Mouse (Mus musculus): ENCODE measurements around the gene Ptpn7.

Ptpn7 gene

DNA sequence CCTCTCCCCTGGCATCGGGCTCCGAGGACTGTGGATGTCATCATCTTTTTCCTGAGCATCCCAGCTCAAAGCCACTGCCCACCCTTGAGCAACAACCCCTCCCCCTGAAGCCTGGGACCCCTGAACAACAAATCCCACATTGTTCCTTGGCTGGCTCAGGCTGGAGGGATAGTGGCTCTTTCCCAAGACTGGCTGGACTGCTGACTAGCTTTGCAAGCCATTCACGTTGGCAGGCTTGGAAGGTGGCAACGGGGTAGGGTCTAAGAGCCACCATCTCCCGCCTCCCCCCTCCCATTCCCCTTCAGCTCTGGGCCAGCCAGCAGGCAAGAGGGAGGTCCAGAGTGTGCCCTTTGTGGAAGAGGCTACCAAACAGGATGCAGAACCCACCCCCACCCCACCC lies 26.1 kb downstream of the Ptpn7 start:
- DNase-seq (ENCODE audit: low read depth, low spot score), result no peak

DNA sequence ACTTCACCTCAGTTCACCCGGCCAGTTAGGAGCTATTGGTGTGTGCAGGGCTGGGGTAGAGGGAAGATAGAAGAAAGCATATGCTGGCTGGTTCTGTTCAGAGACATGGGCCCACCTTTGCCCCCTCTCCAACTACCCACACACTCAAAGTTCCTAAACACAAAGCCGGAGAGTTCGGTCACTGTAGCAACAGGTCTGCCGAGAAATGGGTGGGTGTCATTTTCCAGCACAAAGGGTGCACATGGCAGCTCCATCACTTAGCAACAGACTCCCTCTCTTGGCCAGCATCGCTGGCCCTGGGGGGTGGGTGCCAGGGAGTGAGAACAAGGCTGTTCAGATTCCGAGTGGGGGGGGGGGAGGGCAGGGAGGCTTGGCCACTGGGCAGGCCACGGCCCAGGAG lies 26.6 kb downstream of the Ptpn7 start:
- DNase-seq (ENCODE audit: low read depth, low spot score), result no peak

DNA sequence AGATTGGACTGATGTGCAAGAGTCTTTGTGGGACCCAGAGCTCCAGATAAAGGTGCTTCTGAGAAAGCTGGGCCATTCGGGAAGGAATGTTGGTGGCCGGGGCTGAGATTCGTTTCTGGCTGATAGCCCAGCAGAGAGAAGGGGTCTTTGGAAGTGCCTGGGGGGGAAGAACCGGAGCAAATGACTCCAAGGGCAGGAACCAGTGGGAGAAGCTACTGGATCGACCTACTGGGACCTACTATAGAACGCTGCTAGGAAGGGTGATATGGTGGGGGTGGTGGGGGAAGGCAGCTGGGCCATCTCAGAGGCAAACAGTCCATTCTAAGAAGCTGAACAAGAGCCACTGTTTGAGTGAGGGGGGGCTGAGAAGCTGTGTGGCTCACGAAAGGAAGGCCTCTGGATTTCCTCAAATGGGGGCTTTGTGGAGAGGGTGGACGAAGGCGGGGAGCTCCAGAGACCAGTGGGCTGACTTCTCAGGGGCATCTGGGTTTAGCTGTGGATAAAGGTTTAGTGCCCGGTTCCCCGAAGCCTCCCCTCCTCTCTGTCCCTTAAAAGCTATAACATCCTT lies 27.1 kb downstream of the Ptpn7 start:
- no peak for DNase-seq (ENCODE audit: low read depth, low spot score)

DNA sequence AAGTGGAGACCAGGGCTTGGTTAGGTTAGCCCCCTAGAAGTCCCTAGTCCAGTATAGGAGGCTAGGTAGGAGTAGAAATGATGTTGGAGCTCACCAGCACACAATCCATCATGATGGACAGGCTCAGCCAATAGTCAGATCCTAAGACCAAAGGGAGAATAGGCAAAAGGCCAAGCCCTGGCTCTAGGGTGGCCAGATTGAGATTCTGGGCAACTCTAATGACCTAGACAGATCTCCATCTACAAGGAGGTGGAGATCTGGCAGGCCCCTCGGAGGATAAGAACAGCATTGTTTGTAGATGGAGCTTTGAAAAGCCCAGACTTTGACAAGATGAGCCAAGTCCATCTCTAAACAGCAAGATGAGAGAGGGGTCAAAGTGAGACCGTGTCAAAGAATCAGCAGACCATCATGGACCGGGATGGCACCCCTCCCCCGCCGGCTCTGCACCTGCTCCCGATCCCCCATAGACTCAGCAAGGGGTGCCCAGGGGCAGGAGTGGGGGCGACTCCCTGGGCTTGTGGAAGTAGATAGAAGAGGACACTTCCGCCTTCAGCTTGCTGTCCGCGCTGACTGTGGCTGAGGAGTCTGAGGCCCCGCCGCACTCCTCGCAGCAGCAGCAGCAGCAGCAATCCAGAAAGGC lies 28.0 kb downstream of the Ptpn7 start:
- DNase-seq (ENCODE audit: low read depth, low spot score), result no peak

DNA sequence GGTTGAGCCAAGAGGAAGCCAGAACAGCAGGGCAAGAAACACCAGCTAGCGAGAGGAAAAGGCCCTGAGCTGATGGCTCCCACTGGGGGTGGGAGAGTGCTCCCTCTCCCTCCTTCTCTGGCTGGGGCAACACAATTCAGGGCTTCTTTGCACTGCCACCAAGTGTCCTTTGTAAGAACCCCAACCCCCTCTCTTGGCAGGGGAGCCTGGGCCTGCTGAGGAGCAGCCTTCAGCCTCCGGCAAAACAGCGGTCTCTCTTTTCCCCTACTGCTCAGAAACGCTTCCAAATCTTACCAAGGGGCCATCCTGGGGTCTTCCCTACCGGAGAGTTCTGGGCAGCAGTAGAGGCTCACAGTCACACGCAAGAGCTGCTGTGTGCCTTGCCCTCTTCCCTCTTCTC lies 30.2 kb downstream of the Ptpn7 start:
- no peak for DNase-seq (ENCODE audit: low read depth, low spot score)

DNA sequence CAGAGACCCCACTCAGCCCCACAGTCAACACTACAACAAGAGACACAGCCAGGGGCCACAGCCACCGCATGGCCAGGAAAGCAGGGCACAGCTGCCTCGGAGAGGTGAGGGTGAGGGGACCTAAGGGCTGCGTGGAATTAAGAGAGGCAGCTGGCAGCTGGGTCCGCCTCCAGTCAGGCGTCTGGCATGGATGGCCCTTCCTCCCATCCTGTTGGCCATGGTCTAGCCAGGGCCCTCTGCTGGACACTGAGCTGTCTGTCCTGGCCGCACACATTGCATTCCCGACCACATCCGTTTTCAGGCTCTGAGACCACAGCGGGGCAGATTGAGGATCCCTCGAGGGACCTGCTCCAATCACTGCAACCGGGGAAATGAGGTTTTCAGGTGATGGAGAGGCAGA lies 34.9 kb downstream of the Ptpn7 start, which contains the start of gene Gpr37l1:
Gene Gpr37l1, minus strand, starts transcription at position 247 of the 400 bp plus-strand sequence.
- DNase-seq (ENCODE audit: low read depth, low spot score), result no peak

DNA sequence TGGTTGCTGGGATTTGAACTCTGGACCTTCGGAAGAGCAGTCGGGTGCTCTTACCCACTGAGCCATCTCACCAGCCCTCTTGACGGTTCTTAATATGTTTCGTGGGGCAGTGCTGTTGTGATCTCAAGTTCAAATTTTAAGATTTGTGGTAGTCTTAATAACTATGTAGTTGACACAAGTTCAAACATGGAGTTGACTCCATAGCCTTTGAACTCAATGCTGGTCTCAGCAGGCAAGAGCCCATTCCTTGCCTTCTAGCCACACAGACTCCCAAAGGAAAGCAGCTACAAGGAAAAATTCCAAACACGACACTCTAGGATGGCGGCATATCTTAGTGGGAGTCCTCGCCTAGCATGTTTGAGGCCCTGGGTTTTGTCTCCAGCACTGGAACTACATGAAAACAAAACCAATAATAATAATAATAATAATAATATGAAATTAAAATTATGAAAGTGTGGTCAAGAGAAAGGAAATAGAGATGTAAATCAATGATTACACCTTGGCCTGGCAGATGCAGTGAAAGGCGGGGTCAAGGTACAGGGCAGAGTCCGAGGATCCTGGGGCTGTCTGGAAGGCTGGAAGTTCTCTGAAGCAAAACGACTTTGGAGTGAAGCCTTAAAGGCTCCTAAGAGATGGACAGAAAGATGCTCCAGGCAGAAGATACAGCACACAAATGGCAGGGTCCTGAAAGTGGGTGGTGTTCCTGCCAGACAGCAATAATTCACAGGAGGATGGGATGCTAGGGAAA lies 36.1 kb downstream of the Ptpn7 start:
- no peak for DNase-seq (ENCODE audit: low read depth, low spot score)

DNA sequence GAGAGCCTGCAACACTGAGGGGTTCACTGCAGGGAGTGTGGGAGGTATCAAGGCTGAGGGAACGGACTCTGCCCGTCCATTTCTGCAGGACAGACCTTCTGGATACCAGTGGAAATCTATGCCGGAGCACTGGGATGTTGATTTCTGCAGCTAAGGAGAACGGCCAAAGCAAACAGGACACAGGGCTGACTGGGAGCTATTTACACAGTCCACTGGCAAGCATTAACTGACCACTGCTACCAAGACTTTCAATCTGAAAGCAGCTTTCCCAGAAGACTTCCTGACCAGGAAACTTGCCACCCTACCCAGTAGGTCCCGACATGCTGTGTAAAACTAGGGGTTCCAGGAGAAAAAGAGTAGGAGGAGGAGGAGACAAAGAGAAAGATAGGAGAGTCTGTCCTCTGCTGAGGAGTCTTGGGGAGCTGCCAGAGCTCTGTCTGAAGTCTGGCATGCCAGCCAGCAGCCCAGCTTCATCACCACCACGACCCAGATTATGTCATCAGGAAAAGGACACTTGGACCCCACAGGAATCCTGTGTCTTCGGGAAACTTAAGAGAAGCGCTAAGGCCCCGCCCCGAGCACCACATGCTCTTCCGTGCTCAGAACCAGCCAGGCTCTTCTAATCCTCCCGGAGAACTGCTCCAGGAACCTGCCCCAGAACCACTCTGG lies 37.2 kb downstream of the Ptpn7 start:
- DNase-seq (ENCODE audit: low read depth, low spot score), result no peak

DNA sequence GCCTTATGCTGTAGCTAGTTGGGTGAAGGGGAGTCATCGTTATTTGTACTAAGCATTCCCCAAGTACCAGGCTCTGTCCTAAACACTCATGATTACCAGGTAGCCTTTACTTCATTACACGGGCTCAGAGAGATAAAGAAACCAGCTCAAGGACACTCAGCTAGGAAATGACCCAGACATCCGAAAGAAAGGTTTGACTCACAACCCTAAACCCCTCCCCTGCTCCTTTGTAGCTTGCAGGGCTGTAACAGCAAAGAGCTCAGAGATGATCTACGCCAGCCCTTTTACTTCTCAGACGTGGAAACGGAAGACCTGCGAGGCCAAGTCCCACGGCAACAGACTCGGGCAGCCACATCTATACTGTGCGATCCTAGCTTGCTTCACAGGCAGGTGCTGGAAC lies 37.8 kb downstream of the Ptpn7 start:
- DNase-seq (ENCODE audit: low read depth, low spot score), result no peak

DNA sequence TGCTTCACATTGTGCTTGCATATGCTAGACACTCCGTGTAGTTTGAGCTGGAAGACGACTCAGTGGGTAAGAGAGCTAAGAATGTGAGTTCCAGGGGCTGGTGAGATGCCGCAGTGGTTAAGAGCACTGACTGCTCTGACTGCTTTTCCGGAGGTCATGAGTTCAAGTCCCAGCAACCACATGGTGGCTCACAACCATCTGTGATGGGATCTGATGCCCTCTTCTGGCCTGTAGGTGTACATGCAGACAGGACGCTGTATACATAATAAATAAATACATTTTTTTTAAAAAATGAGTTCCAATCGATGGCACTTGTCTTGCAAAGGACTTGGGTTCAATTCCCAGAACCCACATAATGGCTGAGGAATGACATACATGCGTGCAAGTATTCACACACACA lies 38.7 kb downstream of the Ptpn7 start:
- no peak for DNase-seq (ENCODE audit: low read depth, low spot score)

DNA sequence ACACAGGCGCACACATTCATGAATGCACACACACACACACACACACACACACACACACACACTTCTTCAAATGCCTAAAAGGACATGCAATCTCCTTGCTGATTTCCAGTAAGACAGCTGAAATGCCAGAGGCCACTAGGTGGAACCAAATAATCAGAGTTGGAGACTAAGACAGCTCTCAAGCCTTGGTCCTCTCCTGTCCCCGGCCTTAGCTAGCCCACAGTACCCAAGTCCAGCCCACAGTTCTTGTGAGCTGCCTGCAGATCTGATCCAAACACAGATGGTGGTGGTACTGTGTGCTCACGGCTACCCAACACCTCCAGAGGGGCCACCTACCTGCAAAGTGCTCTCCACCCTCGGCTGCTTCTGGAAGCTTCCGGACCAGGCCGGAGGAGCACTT lies 39.5 kb downstream of the Ptpn7 start:
- no peak for DNase-seq (ENCODE audit: low read depth, low spot score)

DNA sequence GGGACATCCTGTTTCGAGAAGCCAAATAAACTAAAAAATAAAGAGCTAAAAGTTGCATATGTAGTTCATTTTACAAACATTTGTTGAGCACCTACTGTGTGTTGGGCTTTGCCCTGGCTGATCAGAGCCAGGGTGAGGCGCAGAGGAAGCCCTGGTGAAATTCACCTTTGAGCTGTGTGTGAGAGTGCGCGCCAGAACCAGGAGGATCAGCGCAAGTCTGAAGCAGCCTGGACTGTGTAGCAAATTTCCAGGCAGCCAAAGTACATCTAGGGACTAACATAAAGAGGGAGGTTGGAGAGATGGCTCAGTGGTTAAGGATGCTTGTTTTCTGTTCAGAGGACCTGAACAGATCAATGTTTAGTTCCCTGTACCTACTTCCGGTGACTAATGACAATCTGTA lies 40.8 kb downstream of the Ptpn7 start:
- no peak for DNase-seq (ENCODE audit: low read depth, low spot score)

DNA sequence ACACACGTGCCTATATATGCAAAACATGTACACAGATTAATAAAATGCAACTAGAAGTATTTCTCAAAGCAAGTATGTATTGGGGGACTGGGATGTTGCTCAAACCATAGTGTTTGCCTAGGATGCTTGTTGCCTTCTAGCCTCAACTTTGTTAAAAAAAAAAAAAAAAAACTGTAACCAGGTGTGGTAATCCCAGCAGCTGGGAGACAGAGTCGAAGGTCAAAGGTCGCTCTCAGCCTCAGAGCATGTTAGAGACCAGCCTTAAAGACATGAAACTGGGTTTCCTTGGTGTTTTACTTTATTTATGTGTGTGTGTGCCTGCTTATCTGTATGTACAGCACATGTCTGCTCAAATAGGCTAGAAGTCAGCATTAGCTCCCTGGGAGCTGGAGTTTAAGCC lies 42.7 kb downstream of the Ptpn7 start:
- no peak for DNase-seq (ENCODE audit: low read depth, low spot score)

DNA sequence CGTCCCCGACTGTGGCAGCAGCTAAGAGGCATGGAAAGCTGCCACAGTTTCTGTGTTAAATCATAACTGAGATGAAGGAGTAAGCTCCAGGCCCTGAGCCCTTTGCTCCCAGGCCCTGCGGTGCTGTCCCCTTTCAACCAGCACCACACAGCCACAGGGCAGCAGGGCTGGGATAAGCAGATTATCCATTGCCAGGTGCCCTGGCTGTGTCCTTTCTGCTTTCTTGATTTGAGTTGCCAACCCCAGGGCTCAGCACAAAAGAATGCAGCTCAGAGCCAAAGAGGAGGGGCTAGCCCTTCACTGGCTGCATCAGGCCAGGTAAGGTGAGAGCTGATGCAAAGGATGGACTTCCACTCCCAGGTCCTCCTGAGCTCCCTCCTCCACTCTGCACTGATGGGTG lies 45.2 kb downstream of the Ptpn7 start:
- no peak for DNase-seq (ENCODE audit: low read depth, low spot score)

DNA sequence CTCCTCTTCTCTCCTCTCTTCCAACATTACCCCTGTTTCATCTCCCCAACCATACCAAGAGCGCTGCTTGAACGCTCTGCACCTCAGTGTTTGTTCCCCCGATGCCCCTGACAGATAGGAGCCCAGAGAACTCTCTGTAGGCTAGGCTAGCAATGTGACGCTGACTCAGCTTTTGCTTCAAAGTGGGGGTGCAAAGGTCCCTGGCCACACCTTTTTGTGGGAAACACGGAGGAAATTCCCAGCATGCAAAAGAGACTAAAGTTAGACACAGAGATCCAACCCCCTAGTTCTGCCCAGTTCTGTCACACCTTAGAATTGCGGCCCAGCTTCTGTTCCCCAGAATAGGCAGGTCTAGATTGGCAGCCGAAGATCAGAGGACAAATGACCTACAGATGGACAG lies 46.4 kb downstream of the Ptpn7 start:
- no peak for DNase-seq (ENCODE audit: low read depth, low spot score)

DNA sequence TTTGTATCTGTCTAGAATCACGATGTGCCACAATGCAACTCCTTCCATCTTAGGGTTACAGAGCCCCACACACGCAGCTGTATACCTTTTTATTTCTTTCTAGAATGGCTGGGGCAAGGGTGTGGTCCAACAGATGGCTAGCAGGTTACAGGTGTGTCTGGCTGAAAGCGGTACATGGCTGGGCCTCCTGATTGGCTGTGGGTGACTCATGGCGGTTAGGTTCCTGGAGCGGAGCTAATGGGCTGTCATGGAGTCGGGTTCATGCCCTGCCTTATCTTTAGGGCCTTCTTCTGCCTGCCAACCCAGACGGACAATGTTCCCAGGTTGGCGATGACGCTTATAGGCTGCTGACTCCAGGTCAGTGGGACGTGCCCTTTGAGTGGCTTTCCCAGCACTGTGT lies 48.3 kb downstream of the Ptpn7 start:
- no peak for DNase-seq (ENCODE audit: low read depth, low spot score)

DNA sequence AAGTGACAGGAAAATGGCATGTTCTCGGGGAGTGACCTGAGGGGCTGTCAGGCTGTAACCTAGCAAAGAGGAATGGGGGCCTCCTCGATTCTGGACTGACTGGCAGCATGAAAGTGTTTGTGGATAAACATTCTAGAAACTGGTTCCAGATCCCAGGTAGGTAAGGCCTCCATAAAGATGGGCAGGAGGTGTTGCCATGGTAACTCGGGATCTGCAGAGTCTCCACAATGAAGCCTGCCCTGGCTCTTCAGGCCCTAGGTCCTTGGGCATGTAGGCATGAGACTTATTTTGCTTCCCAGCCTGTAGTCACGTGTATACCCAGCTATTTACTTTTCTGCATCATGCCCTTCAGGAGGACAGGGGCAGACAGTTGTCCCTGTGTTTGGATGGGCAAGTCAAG lies 48.8 kb downstream of the Ptpn7 start:
- DNase-seq (ENCODE audit: low read depth, low spot score), result no peak

DNA sequence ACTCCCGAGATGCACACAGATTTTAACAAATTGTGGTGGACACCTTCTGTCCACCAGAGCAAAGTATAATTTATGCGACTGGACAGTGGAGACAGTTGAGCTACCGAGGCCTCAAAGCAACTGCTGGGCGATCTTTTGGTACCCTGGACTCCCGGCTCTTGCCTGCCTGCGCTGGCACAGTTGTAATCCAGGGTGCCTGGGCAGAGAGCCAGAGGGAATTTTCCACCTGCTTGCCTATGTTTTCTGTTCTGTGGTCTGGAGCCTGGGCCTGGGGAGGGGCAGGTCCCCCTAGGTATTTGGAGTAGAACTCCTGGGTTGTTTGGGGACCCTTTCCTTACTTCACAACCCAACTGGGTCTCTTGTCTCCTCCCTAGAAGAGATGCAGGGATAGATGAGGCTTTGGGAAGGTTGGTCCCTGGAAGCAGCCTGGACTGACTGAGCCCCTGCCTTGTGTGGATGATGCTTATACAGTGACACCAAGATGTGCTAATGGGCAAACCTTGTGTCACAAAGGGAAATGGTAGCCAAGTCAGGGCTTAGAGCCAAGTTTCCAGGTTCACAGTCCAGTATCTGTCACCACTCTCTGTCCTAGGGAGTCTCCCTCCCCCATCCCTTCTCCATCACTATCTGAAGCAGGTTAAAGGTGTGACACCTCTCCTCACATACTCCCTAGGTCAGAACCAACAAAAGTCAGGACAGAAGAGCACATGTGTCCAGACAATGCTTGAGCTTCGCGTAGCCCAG lies 49.6 kb downstream of the Ptpn7 start:
- DNase-seq (ENCODE audit: low read depth, low spot score), result no peak

DNA sequence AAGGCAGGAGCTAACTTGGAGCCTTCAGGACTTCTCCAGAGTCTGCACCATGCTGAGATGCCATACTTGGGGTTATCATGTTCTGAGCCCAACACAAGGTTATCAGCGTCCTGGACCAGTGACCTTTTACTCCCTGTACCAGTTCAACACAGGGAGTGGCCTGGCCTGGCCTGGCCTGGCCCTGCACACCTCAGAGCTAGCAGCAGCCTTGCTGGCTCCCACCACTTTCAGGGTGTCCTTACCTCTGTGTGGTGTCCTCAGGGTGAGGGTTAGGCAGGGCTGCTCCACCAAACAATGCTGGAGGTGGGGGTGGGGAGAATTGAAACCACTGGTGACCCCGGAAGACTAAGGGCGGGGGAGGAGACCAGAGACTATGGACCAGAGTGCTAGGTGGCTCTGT lies 50.5 kb downstream of the Ptpn7 start:
- no peak for DNase-seq (ENCODE audit: low read depth, low spot score)

DNA sequence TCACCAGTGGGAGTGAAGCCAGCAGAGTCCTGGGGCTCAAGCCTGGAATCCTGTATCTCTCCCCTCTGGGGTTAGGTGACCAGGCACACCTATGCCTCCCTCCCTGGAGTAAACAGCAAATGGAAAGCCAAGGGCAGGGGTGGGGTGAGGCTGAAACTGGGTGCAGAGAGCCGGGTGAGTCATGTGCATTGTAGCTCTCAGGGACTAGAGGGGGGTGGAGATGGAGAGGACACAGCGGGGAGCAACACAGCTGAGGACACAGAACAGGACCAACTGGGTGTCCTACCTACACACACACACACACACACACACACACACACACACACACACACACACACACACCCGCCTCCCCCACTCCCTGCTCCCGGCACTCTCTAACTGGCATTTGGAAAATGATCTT lies 50.9 kb downstream of the Ptpn7 start:
- no peak for DNase-seq (ENCODE audit: low read depth, low spot score)

DNA sequence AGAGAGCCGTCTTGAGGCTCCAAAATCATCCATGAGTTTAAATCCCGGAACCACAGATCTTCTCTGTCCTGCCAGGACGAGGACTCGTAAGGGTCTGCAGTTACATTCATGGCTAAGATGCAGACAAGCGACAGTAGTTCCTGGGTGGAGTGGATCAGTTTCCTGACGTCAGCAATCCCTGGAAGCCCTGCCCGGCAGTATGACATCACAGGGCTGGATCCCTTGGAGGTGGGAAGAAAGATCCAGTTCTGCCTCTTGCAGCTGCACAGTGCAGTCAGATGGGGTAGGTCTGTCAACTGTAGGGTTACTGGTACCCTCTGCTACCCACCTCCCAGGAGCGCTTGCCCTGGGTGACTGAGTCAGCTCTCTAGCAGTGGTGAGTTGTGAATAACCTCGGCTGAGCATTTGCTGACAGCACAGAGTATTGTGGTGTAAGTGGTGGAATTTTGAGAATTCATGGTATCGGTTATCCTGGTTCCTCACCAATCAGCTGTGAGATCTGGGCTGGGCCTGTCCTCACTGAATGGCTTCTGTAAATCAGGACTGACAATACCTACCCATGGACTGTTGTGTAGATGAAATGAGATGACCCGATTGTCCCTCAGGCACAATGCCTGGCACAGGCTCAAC lies 51.6 kb downstream of the Ptpn7 start:
- no peak for DNase-seq (ENCODE audit: low read depth, low spot score)

DNA sequence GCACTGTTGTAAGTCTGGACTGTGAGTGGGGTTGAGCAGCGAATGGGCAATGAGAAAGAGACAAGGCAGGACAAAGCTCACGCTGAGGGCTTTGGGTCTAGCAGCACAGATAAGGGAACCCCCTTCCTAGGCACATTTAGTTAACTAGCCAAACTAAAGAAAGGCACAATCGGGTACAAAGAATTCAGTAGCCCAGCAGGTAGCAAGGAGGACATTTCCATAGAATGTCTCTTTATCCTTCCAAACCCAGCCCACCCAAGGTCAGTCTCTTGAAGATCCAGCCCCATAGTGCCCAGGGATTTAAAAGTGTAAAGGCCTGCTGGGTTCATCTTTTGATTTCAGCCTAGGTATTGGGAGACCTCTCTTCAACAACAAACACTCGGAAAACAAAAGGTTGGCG lies 53.4 kb downstream of the Ptpn7 start:
- DNase-seq (ENCODE audit: low read depth, low spot score), result no peak

All from WW6 (cell line).